Mouse (Mus musculus) right cerebral cortex, postnatal 25 days (tissue): ENCODE data around the gene Cacna1d.
A peak's percentile ranks its signal among the peaks of the same experiment; 100 is the strongest.

Experiments used
- DNase-seq: peaks from one replicate; pipeline ENCODE4 v3.0.0; 2022

The Cacna1d gene

DNA sequence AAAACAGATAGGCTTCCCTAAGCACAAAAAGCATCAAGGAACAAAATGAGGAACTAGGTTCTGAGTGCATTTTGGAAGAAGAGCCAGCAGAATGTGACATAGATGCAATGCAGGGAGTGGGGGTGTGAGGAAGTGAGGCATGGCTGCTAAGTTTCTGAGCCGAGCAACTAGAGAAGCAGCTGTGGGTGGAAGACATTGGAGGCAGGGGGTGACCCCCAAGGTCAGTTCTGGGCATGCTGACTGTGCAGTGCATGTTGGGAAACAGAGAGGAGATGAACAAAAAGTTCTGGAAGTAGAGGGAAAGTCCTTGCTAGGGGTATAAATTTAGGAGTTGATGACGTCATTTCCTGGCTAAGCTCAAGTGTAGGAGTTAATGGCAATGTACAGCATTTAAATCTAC, 33.4 kb downstream of the Cacna1d start:
- DNase-seq, result peak; percentile 54

- DNase-seq, result peak; percentile 45
Measured at GRCm38 (mm10) chr14:30457436-30457835, 33.8 kb downstream of the Cacna1d start.

DNA sequence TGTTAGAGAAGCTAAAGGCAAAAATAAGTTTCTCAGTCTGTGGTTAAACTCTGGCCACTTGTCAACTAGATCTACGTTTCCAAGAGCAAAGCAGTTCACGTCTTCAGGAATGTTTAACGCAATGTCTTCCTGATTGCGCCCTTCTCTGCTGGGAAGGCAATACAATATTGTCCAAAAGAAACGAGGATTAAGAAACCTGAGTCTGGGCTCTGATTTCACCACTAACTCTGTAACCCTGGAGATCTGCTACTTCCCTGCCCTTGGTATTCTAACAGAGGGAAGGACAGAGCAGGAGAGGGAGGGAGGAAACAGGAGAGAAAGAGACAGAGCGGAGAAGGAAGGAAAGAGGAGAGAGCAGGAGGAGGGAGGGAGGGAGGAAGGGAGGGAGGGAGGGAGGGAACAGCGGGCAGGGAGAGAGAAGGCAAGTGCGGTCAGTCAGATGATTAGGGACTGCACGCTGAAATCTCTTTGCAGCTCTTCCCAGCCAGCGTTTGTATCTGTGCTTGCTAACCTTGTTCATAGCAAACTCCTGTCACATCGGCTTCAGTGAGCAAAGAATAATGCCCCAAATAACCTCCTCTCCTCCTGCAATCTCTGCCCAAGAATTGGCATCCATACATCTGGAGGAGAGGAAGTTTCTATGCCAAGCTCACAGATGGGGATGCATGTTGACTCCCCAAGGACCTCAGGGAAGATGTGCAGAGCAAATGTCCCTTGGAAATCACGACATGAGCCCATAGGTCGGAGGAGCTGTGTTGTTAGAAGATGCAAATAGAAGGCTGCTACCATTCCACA, 35.3 kb downstream of the Cacna1d start:
- DNase-seq, result no peak

DNA sequence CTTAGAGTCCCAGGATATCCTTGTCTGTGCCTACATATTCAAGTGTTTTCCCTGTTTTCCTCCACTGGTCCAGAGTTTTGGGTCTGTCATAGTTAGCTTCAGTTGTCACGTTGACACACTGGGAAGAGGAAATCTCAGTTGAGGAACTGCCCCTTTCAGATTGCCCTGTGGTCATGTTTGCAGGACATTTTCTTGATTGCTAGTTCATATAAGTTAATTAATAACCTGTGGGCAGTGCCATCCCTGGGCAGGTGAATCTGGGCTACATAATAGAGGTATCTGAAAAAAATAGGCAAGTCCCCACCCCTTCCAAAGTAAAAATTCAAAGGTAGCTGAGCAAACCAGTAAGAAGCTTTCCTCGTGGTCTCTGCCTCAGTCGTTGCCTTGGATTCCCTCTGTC, 51.3 kb downstream of the Cacna1d start:
- no peak for DNase-seq

GRCm38 (mm10) chr14:30435316-30435715, 55.9 kb downstream of the Cacna1d start:
- no peak for DNase-seq

DNA sequence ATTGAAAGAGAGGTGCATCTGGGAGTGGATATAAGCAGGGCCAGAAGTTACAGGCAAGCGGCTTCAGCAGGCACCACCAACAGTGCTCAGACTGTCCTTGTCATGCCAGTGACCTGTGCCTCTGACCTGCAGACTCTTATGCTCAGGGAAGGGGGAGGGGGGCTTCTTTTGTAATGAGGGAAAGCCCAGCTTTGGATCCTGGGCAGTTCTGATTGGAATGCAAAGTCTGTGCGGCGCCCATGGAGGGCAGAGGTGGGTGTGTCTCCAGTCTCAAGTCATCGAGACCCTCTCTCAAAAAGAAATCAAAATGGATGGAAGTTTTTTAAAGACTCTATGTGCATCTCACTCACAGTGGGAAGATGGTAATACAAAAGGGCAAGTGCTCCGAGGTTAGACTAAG, 60.8 kb downstream of the Cacna1d start:
- no peak for DNase-seq

- DNase-seq, result no peak
Measured at GRCm38 (mm10) chr14:30430026-30430425, 61.2 kb downstream of the Cacna1d start.

DNA sequence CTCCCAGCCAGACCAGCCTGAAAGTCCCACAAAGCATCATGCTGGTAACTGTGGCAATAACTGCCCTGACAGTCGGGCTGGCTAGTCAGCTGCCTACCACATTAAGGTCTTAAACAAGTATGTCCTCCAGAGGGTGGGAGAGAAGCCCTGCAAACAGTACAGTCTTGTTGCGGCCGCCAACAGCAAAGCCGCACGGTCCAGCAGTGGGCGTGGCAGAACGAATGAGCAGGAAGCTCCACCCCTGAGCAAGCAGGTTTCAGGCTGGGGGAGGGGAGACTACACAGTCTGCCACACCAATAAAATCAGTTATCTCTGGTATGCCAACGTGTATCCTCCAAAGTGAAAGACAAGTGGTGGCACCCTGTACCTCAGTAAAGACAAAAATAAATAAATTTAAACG, 61.6 kb downstream of the Cacna1d start:
- no peak for DNase-seq

GRCm38 (mm10) chr14:30428757-30429156, 62.5 kb downstream of the Cacna1d start:
- DNase-seq, result no peak

DNA sequence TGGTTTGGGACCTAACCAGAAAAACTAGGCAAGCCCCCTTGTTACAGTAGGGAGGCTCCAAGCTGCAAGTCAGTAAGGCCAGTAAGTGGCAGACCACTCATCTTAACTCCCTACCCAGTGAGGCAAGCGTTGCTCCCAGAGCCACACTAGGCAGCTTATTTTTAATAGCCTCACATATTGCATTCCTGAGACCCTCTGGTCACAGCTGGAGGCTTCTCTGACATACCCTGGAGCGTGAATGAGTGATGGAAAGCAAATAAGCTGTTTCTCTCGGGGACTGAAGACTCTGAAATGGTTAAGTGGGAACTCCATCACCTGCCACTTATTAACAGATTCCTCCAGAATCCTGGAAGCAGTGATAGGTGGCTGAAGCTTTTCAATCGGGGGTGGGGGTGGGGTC, 65.4 kb downstream of the Cacna1d start:
- DNase-seq, result no peak

DNA sequence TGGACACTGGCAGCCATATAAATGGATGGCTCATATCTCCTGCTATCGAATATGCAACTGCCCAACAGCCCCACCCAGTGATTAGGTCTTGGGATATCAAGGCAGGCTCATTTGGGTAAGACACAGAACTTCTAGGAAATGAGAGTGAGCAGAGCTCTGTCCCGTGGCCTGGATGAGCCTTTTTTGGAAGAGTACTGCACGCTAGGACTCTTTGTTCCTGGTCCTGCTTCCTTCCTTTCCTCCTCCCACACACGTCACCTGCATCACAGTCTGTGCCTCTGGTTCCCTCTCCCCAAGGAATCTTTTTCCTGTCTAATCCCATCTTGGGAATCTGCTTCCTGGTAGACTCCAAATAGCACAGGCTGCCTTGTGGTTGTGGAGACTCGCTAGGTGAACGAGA, 66.1 kb downstream of the Cacna1d start:
- DNase-seq, result no peak

DNA sequence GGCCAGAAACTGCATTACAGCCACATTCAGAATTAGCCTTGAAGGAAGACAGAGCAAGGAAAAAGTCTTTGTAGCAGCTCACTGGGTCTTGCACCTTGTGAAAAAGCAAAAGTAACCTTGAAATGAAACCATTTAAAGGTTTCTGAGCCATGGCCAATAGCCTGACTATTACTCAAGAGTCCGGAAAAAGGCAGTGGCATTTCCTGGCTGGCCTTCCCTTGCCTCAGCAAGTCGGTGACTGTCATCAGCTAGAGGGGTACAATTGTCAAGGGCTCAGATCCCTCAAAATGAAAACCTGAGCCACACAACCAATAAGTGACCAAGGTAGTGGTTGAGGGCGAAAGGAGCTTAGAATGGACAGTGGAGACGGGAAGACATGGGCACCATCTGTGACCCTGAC, 66.6 kb downstream of the Cacna1d start:
- DNase-seq, result no peak

- DNase-seq, result no peak
Measured at GRCm38 (mm10) chr14:30422376-30423140, 68.7 kb downstream of the Cacna1d start.

- no peak for DNase-seq
Measured at GRCm38 (mm10) chr14:30419458-30419857, 71.8 kb downstream of the Cacna1d start.

GRCm38 (mm10) chr14:30419046-30419445, 72.2 kb downstream of the Cacna1d start:
- DNase-seq, result no peak

- DNase-seq, result no peak
Measured at GRCm38 (mm10) chr14:30415830-30416229, 75.4 kb downstream of the Cacna1d start.

- DNase-seq, result no peak
Measured at GRCm38 (mm10) chr14:30414131-30414530, 77.1 kb downstream of the Cacna1d start.

DNA sequence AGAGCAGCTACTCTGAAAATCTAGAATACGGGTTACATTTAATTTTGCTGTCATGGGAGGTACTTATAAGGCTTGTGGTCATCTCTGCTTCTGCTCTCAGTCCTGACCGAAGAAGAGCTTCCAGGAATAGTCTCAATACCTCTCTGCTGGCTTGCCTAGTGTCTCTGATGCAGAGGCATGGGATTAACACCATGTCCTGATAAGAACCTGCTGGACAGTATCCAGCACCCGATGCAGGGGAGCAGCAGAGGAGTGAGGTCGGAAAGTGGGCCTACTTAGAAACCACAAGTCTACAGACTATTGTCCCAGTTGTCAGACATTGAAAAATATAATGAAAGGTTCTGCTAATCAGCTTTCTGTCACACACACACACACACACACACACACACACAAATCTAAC, 81.9 kb downstream of the Cacna1d start:
- DNase-seq, result no peak

- no peak for DNase-seq
Measured at GRCm38 (mm10) chr14:30405456-30406225, 85.6 kb downstream of the Cacna1d start.

DNA sequence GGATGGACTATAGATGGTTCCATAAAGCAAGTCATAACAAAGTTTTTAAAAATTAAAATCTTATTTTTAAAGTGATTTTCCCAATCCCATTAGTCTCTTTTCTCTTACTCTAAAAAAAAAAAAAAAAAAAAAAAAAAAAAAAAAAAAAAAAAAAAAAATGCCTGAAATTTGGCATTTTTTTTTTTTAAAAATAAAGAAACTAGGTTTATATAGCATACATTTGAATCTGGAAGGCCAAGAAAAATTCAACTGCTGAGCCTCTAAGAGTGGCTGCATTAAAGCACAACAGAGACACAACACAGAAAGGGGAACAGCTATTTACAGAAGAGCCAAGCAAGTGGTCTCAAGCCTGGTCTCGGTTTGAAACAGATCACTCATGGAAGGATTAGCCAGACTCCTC, 112.9 kb downstream of the Cacna1d start:
- DNase-seq, result no peak

GRCm38 (mm10) chr14:30372878-30373277, 118.4 kb downstream of the Cacna1d start:
- DNase-seq, result no peak

- DNase-seq, result no peak
Measured at GRCm38 (mm10) chr14:30371070-30371469, 120.2 kb downstream of the Cacna1d start.

- no peak for DNase-seq
Measured at GRCm38 (mm10) chr14:30367074-30367473, 124.2 kb downstream of the Cacna1d start.

DNA sequence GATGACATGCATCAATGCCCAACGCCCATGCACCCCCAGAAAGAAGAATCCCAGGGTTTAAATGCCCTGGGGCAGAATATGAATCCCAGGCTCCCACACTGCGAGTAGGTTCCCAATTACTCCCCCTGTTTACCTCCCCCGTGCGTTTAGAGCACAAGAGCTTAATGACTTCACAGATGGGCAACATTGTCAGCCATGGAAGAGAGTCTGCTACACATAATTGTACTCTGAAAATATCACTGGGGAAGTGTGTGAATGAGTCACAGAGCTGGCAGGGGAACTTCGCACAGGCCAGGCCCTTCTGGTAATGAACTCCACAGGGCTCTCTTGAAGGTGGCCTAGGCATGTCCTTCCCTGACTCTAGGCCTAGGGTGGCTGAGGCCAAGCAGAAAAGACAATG, 125.4 kb downstream of the Cacna1d start:
- DNase-seq, result peak; percentile 38
